Mouse (Mus musculus): ENCODE data around the gene Lhfpl2. TPM values are rescaled to one million over a fixed set of nuclear protein-coding genes. Genes with fewer than 3 reads are reported as not detected.

Lhfpl2 gene
- polyA plus RNA-seq, 1 experiment = 22.5 TPM

DNA sequence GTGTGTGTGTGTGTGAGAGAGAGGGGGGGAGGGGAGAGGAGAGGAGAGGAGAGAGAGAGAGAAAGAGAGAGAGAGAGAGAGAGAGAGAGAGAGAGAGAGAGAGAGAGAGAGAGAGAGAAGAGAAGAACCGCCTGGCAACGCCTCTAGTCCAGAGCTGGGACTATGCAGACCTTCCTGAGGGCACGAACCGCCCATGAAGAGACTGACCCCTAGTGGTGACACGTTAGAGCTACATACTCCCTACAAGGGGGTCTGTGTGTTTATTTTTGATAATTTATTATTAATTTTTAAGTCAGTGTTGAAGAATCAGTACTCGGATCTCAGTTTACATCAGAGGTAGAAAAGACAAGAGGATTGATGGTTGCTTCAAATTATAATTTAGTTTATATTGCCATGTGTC is 147.6 kb downstream of the Lhfpl2 start:
- no peaks in the 10 kb centered on the region for H3K27me3 ChIP-seq (ENCODE audit: control insufficient read depth, insufficient read depth, low read length)
- no peak overlapping the region for H3K27ac ChIP-seq (ENCODE audit: insufficient read depth, low read length)
- H3K4me1 ChIP-seq (ENCODE audit: control insufficient read depth, insufficient read depth, low read length) = no peaks in the 10 kb centered on the region
- WGBS = 12% methylated on average over 6 of the region's 6 CpGs
- H3K4me3 ChIP-seq (replicated peaks; ENCODE audit: insufficient read depth, low read depth, low read length) = no peak overlapping the region
- peak; percentile 46 to 63 for DNase-seq
- TF ChIP-seq CTCF (IDR thresholded peaks at IDR 0.05; ENCODE audit: borderline replicate concordance, insufficient read depth, low read depth, low read length) = peak; percentile 90
- TF ChIP-seq POLR2A (IDR thresholded peaks at IDR 0.05; ENCODE audit: borderline replicate concordance, insufficient read depth, low read length) = no peak

- TF ChIP-seq CTCF (IDR thresholded peaks at IDR 0.05; ENCODE audit: borderline replicate concordance, insufficient read depth, low read depth, low read length) (no peak), POLR2A (IDR thresholded peaks at IDR 0.05; ENCODE audit: borderline replicate concordance, insufficient read depth, low read length) (no peak)
- H3K4me1 ChIP-seq (ENCODE audit: control insufficient read depth, insufficient read depth, low read length) = no peaks in the 10 kb centered on the region
- H3K4me3 ChIP-seq (replicated peaks; ENCODE audit: insufficient read depth, low read depth, low read length) = no peak overlapping the region
- H3K27me3 ChIP-seq (ENCODE audit: control insufficient read depth, insufficient read depth, low read length) = no peaks in the 10 kb centered on the region
- no peak for DNase-seq
- no peak overlapping the region for H3K27ac ChIP-seq (ENCODE audit: insufficient read depth, low read length)
- whole genome bisulfite sequencing = 96% methylated on average over 16 of the region's 16 CpGs
Observed at GRCm38 (mm10) chr13:94207973-94208372, 150.4 kb downstream of the Lhfpl2 start.

DNA sequence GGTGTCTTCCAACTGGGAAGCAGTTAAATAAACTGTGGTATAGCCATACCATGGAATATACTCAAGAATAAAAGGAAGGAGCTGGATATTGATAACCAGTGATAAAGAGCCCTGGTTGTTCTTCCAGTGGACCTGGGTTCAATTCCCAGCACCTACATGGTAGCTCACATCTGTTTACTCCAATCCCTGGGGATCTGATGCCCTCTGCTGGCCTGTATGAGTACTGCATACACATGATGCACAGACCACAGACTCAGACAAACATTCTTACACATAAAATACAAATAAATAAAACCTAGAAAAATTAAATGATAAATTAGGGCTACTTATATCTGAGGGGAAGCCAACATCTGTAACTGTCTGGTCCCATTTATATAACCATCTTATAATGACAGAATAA is 151.3 kb downstream of the Lhfpl2 start:
- Histone ChIP-seq H3K27me3 (ENCODE audit: control insufficient read depth, insufficient read depth, low read length) (no peaks in the 10 kb centered on the region), H3K27ac (ENCODE audit: insufficient read depth, low read length) (no peak overlapping the region), H3K4me1 (ENCODE audit: control insufficient read depth, insufficient read depth, low read length) (no peaks in the 10 kb centered on the region), H3K4me3 (replicated peaks; ENCODE audit: insufficient read depth, low read depth, low read length) (no peak overlapping the region)
- no peak for DNase-seq
- TF ChIP-seq POLR2A (IDR thresholded peaks at IDR 0.05; ENCODE audit: borderline replicate concordance, insufficient read depth, low read length) (no peak), CTCF (IDR thresholded peaks at IDR 0.05; ENCODE audit: borderline replicate concordance, insufficient read depth, low read depth, low read length) (peak; percentile 29)

DNA sequence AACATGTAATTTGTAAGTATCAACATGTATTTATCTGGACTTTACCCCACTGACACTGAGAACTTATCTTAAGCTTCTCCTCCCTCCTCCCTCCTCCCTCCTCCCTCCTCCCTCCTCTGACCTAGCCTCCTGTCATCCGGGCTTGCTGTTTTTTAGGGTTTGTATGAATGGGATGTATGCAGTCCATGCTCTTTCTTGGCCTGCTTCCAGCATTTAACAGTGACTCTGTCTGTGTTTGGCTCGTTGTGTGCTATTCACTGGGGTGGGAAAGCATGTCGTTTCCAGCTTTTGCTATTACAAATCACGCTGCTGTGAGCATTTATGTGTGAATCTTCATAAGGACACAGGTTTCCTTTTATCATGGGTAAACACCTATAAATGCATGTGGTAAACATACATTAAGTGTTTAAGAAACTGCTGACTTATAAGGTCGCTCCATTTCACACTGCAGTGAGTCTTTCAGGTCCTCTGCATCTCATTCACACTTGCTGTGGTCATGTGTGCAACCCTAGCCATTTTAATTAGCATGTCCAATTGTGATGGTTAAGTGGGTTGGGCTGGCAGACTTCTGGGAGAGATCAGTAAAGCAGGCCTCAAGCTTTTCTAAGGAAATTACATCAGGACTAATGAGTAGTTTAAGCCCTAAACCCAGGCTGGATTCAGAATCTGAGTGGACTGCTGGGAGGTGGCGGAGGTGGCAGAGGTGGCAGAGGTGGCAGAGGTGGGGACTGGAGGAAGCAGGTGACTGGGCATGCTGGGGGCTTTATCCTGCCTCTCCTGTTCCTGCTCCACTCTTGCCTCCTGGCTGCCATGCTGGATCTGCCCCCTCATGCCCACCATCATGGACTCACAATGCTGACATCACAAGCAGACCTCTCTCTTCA is 153.9 kb downstream of the Lhfpl2 start:
- WGBS = 50% methylated on average over 6 of the region's 6 CpGs
- Histone ChIP-seq H3K4me1 (ENCODE audit: control insufficient read depth, insufficient read depth, low read length) (no peaks in the 10 kb centered on the region), H3K4me3 (replicated peaks; ENCODE audit: insufficient read depth, low read depth, low read length) (no peak overlapping the region), H3K27ac (ENCODE audit: insufficient read depth, low read length) (no peak overlapping the region), H3K27me3 (ENCODE audit: control insufficient read depth, insufficient read depth, low read length) (no peaks in the 10 kb centered on the region)
- no peak for DNase-seq
- TF ChIP-seq CTCF (IDR thresholded peaks at IDR 0.05; ENCODE audit: borderline replicate concordance, insufficient read depth, low read depth, low read length) (no peak), POLR2A (IDR thresholded peaks at IDR 0.05; ENCODE audit: borderline replicate concordance, insufficient read depth, low read length) (no peak)

DNA sequence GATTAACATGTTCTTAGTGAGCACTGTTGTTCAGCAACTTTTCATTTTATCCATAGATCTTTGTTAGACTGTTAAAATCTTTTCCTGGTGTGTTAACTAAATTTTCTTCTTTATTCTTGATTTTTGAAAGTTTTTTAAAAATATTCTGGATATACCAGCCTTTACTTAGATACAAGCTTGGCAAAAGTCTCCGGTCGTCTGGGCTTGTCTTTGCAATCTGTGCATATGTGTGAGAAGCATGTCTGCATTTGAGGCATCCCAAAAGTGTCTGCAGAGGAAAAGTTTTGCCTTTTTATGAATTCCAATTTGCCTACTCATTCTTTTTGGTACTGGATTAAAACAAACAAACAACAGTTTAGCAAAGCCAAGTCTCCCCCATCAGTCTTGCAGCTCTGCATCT is 154.6 kb downstream of the Lhfpl2 start:
- TF ChIP-seq POLR2A (IDR thresholded peaks at IDR 0.05; ENCODE audit: borderline replicate concordance, insufficient read depth, low read length) (no peak), CTCF (IDR thresholded peaks at IDR 0.05; ENCODE audit: borderline replicate concordance, insufficient read depth, low read depth, low read length) (no peak)
- Histone ChIP-seq H3K4me3 (replicated peaks; ENCODE audit: insufficient read depth, low read depth, low read length) (no peak overlapping the region), H3K4me1 (ENCODE audit: control insufficient read depth, insufficient read depth, low read length) (no peaks in the 10 kb centered on the region), H3K27ac (ENCODE audit: insufficient read depth, low read length) (no peak overlapping the region), H3K27me3 (ENCODE audit: control insufficient read depth, insufficient read depth, low read length) (no peaks in the 10 kb centered on the region)
- DNase-seq = no peak
- WGBS = 97% methylated on average over 2 of the region's 2 CpGs

- Histone ChIP-seq H3K27me3 (ENCODE audit: control insufficient read depth, insufficient read depth, low read length) (no peaks in the 10 kb centered on the region), H3K27ac (ENCODE audit: insufficient read depth, low read length) (no peak overlapping the region), H3K4me3 (replicated peaks; ENCODE audit: insufficient read depth, low read depth, low read length) (no peak overlapping the region), H3K4me1 (ENCODE audit: control insufficient read depth, insufficient read depth, low read length) (no peaks in the 10 kb centered on the region)
- no peak for DNase-seq
- TF ChIP-seq POLR2A (IDR thresholded peaks at IDR 0.05; ENCODE audit: borderline replicate concordance, insufficient read depth, low read length) = no peak
- TF ChIP-seq CTCF (IDR thresholded peaks at IDR 0.05; ENCODE audit: borderline replicate concordance, insufficient read depth, low read depth, low read length) = peak; percentile 28; the same call in 1 of the 2 replicates
- 84% methylated on average over 2 of the region's 2 CpGs for WGBS
Observed at GRCm38 (mm10) chr13:94212716-94213115, 155.1 kb downstream of the Lhfpl2 start.

GRCm38 (mm10) chr13:94223609-94224008 is 166.0 kb downstream of the Lhfpl2 start:
- Histone ChIP-seq H3K4me1 (ENCODE audit: control insufficient read depth, insufficient read depth, low read length) (no peaks in the 10 kb centered on the region), H3K4me3 (replicated peaks; ENCODE audit: insufficient read depth, low read depth, low read length) (no peak overlapping the region), H3K27me3 (ENCODE audit: control insufficient read depth, insufficient read depth, low read length) (no peaks in the 10 kb centered on the region), H3K27ac (ENCODE audit: insufficient read depth, low read length) (no peak overlapping the region)
- no peak for DNase-seq
- TF ChIP-seq POLR2A (IDR thresholded peaks at IDR 0.05; ENCODE audit: borderline replicate concordance, insufficient read depth, low read length) (no peak), CTCF (IDR thresholded peaks at IDR 0.05; ENCODE audit: borderline replicate concordance, insufficient read depth, low read depth, low read length) (no peak)
- 75% methylated on average over 14 of the region's 14 CpGs for WGBS
